Mouse (Mus musculus): ENCODE measurements around the gene Dnajc10.

GRCm38 (mm10) chr2:80273038-80273437 is 42.2 kb upstream of the Dnajc10 start:
- TF ChIP-seq POLR2A (IDR thresholded peaks at IDR 0.05; ENCODE audit: insufficient read depth, low read length): no peak
- TF ChIP-seq EP300 (IDR thresholded peaks at IDR 0.05; ENCODE audit: insufficient read depth, low read depth, low read length): no peak
